Mouse (Mus musculus) layer of hippocampus, adult 9-11 months (tissue): Measurements from ENCODE around the gene Gstm6.
"Not testable (repeated sequence)": the region's sequence is repeated elsewhere in the genome, so short reads cannot be mapped to it uniquely, and the experiment has no call there.

Source experiments
- DNase-seq: peaks from one replicate; pipeline ENCODE4 v3.0.0; 2022

The Gstm6 gene

DNA sequence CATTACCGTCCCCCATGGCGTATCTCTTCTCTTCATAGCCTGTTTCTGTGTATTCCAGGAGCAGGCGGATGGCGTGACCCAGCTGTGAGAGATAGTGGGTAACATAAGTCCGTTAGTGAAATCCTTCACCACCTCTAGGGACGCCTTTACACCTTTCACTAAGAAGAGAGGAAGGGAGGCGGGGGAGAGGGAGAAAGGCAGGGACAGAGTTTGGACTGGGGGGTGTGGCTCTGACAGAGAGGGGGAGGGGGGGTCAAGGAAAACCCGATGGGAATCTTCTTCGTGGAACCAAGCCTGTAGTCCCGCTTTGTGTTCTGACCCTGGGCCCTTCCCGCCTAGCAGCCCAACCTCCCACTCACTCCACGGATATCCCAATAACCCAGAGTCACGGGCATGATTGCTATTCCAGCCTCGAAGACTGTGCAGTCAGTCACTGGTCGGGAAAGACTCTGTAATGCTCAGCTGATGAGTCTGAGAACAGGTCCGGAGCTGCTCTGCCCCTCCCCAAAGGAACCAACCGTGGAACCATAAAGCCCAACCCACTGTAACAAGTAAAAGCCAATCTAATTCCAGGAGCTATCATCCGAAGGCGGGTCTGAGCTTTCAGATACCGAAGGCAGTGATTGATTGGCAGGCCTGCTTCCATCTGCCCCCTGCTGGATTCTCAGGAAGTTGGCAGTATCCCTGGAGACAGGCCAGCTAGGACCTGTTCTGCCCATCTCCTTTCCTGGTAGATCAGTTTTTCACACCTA is at the start of gene Gstm6:
Gene Gstm6, minus strand, starts transcription at position 511 of the 752 bp plus-strand sequence.
- peak; percentile 81 for DNase-seq

DNA sequence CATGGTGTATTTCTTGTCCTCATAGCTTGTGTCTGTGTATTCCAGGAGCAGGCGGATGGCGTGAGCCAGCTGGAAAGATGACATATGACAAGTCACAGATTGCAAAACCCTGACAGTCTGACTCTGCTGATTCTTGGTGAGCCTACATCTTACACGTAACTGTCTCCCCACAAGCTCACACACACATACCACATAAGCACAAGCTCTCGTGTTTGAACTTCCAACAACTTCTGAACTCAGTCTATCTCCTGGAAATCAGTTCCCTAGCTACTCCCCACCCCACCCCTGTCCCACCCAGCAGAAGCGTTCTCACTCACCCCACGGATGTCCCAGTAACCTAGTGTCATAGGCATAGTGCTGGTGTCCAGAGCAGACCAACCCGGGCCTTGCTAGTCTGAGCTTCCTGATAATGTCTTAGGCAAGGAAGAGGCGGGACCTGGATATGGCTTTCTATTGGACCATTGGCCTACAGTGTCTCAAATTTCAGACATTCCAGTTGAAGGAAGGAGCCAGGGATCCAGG is 42.6 kb upstream of the Gstm6 start, which contains the start of gene Gstm2:
Gene Gstm2, minus strand, starts transcription at position 413 of the 522 bp plus-strand sequence.
- peak; percentile 38 for DNase-seq

DNA sequence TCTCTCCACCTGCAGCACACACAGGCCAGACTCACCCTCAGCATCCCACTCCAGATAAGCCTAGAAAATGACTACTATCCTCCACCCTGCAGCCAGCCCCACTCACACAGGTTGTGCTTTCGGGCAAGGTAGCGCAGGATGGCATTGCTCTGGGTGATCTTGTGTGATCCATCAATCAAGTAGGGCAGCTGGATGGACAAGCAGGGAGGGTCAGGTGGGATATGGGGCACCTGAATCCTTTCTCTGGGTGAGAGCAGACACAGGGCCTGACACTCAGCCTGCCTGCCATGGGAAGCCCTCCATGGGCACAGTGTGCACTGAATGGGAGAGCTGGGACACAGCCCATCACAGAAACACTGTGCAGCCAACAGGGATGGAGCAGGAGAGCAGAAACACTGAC is 41.6 kb upstream of the Gstm6 start:
- DNase-seq, result not testable (repeated sequence)

DNA sequence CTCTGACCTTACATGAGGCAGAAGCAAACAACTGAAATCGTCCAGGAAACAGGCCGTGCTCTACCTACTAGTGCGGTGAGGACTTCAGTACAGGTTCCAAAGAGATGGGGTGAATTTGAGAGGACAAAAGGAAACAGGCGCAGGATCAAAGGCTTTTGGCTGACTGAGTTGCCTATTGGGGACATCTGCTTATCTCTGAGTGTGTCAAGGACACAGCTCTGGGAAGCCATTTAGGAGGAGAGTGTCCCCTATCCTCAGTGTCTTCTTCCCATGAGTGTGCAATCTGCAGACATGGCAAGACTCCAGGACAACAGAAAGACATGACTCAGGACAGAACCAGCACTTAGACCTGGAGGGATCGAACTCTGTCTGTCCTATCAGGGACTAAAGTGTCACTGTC is 40.9 kb upstream of the Gstm6 start:
- no peak for DNase-seq

DNA sequence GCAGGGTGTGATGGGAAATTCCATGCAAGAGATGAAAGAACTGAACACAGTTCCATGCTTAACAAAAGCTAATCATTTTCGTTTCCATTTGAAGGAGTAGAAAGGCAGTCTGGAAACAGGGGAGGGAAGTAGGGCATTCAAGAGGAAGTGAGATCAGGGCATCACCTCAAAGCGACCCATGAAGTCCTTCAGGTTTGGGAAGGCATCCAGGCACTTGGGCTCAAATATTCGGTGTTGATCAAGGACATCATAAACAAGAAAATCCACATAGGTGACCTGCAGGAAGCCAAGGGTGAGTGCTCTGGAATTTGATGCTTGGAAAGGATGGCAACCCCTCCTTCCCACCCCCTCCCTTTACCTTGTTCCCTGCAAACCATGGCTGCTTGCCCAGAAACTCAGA is 40.2 kb upstream of the Gstm6 start:
- no peak for DNase-seq

DNA sequence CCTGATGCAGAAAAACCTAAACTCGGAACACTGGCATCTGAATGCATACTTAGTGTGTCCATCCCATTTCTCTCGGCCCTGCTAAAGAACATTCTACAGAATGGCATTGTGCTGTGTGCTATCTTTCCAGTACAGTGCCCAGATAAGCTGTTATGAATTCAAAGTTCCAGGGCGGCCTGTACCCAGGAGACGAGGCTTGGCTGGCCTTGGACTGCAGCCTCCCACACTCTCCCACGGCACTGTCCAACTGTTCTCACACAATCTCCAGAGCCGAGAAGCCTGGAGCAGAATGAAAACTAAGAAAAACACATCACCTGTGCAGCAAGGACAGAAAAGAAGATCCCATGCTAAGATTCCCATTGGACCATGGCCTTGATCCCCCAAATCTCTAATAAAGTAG is 39.2 kb upstream of the Gstm6 start:
- no peak for DNase-seq

DNA sequence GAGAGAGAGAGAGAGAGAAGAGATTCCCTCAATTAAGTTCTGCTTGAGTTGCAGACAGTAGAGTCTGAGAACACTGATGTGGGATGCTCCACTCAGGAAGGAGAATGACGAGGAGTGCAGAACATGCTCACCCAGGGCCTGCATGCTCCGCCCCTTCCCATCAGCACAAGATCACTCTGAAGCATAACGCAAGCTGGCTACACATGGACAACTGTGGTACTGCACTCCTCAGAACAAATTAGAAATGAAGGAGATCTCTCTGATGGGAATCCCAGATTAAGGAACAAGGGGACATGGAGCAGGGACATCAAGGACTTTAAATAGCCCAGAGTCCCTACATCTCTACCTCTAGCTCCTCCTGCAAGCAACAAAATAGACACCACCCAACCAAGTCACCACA is 37.7 kb upstream of the Gstm6 start:
- no peak for DNase-seq

DNA sequence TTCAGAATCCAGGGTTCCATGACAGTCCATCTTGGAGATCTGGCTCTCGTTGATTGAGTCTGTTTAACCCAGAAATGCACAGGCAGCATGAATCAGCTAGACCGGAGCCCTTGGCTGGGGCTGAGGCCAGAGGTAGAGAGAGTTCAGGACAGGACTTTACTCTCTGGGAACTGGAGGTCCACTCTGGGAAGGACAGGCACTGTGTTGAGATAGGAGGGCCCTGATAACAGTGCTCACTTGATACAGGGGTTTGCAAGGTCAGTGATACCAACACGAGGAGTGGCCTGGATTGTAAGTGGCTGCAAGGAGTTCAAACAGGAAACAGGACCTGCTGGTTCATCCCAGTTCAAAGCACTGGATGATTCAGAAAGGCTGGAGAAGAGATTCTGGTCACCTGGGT is 34.1 kb upstream of the Gstm6 start:
- DNase-seq, result no peak

DNA sequence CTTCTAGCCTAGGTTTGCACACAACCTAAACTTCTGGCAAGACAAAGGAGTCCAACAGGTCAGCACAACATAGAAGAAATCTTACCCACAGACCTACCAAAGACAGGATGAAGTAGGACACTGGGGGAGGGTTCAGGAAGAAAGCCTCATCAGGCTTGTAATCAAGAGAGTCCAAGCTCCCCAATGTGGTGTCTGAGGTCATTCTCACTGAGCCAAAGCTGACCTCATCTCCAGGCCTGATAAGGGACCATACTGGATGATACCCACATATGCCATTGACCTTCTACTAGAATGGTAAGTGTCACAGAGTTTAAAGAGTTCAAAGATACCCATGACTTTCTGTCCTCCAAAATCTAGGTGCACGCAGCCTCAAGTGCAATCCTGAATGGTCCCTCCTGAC is 30.7 kb upstream of the Gstm6 start:
- no peak for DNase-seq

DNA sequence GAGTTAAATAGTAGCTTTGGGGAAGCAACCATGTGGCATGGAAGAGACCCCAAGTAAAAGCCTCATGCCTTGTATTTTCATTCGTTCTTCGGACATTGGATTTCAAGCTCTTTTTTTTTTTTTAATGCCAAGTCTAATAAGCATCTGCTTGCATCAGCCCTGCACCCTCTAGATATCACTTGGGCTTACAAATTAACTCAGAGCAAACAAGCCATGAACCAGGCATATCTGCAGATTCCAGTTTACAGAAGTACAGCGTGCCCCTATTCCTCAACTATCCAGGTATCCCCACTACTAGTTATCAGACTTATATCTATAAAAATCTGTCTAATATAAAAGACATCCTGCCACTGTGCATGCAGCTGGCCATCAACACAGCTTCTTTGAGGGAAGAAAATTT is 28.5 kb upstream of the Gstm6 start:
- DNase-seq, result no peak

DNA sequence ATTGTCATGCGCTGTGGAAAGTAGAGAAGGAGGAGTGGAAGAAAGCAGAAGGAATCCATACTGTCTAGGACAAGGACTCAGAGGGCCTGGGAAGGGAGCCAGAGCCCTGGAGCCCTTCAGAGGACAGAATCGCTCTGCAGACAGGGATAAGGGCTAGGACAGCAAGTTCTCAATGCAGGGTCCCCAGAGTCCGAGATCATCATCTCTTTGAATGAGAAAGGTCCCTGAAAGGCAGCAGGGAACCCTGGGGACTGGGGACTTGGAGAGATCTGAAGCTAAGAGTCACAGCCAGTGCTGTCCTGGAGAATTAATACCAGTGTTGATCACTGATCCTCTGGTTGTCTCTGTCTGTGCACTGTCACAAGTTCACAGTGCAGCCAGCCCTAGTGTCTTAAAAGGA is 27.6 kb upstream of the Gstm6 start:
- not testable (repeated sequence) for DNase-seq

DNA sequence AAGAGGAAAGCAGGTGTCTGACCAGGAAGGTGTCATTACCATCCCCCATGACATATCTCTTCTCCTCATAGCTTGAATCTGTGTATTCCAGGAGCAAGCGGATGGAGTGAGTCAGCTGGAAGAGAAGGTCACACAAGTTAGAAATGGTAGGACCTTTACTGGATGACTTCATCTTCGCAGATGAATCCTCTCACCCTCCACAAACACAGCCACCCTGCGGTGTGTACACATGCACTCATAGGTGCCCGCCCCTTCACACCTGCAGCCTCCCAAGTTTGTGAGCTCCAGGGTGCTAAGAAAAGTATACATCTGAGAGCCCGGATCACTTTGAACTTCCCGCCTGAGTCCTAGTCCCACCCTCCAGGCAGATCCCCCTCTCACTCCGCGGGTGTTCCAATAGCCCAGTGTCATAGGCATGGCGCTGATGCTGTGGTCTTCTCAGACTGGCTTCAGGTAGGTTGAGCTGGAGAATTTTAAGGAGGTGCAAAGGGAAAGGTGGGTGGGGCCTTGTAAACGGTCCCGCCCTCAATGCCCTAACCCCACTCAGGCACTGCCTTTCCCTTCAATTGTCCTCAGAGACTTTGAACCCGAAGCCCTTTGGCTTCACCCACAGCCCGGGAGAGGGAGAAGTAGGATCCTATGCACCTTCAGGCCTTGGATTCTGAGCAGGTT is 25.3 kb upstream of the Gstm6 start, which contains the start of gene Gstm3:
Gene Gstm3, minus strand, starts transcription at position 560 of the 672 bp plus-strand sequence.
- DNase-seq, result no peak

DNA sequence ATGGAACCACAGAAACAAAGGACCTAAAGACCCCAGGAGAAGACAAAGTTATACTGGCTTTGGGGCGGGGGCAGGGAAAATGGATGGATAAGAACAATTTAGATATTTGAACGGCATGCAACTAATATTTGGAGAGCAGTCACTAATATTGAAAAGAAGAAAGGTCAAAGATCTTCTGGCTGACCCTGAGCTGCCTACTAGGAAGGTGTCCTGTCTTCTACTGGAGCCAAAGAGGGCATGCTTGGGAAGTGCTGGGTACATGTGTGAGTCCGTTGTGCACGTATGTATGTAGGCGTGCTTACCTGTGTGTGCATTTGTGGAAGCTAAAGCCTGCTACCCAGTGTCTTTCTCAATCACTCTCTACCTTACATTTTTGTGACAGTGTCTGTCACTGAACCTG is 23.1 kb upstream of the Gstm6 start:
- DNase-seq, result no peak

DNA sequence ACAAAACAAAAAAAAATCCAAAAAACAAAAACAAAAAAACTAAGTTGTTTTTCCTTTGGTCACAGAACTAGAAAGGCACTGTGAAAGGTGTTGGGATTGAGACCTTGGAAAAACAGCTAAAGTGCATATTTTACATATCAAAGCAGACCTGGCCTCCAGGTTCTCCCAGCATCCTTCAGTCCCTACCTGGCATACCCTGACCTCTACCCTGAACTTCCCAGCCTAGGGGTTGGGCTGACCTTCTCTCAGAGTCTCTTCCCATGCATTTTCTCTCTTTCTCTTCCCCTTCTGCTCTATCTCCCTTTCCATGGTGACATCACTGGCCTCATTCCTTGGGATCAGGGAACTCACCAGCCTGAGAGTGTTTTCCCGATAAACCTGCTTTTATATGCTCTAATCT is 22.0 kb upstream of the Gstm6 start:
- DNase-seq, result no peak

DNA sequence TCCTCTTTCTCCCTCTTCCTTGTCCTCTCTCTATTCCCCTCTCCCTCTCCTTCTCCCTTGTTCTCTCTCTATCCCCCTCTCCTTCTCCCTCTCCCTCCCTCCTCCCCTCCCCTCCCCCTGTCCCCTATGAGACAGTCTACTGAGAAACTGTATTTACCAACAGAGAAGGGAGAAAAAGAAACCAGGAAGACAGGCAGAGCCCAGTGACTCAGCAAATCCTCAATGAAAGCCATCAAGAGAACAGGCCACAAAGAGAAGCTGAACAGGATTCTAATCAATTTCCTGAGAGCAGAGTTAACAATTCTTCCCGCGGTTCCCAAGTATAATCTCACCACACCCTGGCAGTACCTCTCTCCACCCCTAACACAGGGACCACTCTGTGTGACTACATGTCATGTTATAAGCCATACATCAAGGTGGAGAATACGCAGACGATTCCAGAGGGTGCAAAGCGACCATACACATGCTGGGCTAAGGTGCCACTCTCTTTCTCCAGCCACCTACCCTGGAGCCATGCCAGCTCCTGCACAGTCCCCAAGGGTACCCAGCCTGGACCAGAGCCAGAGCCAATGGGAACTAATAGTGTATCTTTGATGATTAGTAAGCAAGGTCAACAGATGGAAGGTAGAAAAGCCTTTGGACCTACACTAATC is 21.2 kb upstream of the Gstm6 start:
- no peak for DNase-seq

DNA sequence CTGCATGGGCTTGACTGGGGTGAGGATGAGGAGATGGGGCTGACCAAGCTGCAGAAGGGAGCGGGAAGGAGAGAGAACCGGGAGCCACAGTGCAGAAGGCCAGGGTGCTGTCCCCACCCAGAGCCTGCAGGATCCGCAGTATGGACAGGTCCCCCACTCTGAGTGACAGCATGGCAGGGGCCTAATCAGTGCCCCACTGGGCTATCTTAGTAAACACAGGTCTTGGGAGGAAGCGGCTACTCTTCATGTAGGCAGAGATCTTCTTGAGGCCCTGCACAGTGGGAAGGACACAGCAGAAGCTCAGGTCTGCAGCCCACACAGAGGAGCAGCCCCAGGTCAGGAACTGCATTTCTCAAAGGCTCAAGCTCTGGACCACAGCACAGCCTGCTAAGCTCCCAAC is 20.5 kb upstream of the Gstm6 start:
- DNase-seq, result no peak

DNA sequence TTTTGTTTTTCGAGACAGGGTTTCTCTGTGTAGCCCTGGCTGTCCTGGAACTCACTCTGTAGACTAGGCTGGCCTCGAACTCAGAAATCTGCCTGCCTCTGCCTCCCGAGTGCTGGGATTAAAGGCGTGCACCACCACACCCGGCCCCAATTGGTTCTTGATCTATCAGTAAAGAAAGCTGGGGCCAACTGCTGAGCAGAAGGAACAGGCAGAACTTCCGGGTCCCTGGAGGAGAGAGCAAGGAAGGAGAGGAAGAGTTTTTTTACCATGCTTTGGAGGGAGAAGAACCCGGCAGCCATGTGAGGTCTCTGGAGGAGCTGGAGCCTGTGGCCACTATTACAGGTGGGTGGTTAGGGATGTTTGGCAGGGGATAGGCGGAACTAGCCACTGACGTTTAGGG is 11.7 kb upstream of the Gstm6 start:
- not testable (repeated sequence) for DNase-seq

DNA sequence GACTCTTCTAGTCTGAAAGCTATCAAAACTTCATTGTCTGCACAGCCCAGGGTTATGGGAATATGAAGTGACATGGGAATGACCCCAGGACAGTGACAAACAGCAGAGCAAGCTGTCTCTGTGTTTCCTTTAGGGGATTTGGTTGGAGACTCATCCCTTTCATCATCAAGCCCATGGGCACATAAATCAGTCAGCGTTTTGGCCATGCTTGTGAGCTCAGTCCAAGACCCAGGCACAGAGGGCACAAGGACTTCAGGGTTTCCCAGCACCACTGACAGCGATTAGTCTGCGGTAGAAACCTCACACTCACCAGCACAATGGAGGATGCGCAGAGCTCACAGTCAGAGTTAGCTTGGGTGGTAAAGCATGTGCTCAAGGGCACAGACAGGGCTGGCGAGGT is 10.4 kb upstream of the Gstm6 start:
- no peak for DNase-seq

DNA sequence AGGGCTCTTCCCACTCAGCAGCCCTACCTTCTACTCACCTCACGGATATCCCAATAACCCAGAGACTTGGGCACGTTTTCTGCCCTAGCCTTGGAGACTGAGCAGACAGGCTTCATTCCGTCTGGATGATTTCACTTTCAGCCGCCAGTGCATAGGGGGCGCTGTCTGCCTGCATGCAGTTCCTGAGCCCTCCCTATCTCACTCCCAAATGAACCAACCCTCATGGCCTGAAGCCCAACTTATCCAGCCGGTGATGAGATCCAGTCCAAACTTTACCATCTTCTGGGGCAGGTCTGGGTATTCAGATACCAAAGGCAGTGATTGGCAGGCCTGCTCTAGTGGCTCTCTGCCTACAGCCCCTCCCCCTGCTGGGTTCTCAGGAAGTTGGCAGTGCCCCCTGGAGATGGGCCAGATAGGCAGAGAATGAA is 9.8 kb upstream of the Gstm6 start:
- DNase-seq, result peak; percentile 65

DNA sequence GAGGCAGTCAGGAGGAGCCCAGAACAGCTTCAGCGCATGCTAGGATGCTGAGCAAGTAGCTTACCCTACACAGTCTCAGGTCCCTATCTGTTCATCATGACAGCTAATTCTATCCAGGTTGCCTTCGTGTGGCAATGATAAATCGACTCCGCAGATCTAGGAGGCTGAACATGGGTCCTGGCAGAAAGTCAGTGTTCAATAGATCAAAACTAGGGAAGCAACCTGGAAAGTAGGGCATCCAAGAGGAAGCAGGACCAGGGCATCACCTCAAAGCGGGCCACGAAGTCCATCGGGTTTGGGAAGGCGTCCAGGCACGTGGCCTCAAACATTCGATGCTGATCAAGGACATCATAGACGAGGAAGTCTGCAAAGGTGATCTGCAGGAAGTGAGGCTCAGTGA is 7.0 kb upstream of the Gstm6 start:
- no peak for DNase-seq

DNA sequence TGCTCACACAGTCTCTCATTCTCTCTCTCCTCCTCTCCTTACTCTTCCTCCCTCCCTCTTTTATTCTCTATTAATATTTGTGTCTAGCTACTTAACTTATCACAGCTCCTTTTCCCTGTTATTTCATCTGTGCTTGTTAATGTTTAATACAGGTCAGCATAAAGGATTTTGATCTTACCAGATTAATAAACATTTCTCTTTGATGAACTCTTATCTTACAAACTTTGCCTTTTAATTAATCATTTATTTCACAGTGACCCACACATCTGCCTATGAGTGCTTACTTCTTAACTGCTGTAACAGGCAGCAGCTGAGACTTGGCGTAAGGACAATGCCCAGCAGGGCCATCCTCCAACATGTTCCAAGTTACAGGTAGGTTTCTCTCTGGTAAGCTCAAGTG is 5.9 kb upstream of the Gstm6 start:
- not testable (repeated sequence) for DNase-seq

DNA sequence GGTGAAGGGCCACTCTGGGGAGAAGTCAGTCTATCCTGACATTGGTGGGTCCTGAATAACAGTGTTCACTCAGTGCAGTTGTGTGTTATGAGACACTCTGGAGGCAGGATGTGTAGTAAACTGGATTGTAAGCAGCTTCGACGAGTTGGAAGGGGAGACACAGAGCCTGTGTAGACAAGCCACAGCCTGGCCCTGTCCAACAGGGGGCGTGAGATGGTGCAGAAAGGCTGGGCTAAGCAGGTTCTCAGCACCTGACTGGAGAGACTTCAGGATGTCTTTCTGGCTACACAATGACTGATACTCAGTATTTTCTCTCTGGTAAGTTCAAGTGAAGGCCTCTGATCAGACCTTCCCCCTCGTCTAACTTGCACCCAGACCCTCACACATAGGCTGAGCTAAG is 2.2 kb upstream of the Gstm6 start:
- DNase-seq, result no peak

DNA sequence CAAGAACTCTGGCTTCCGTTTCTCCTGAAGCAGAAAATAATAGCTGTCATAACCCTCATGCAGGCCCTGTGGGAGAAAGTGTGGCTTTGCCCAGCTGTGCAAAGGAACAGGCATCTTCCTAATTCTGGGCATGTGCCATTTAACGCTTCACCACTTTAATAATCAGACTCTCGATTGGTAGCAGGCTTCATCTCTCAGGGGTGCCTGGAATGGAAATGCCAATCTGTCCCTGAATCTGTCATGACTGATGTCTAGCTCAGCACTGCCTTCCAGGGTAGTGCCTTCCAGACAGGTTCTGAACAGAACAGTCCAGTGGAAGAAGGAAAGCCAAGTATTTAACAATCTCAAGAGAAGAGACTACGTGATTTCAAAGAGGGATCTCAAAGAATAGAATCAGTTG is 2.3 kb downstream of the Gstm6 start:
- DNase-seq, result peak; percentile 29

DNA sequence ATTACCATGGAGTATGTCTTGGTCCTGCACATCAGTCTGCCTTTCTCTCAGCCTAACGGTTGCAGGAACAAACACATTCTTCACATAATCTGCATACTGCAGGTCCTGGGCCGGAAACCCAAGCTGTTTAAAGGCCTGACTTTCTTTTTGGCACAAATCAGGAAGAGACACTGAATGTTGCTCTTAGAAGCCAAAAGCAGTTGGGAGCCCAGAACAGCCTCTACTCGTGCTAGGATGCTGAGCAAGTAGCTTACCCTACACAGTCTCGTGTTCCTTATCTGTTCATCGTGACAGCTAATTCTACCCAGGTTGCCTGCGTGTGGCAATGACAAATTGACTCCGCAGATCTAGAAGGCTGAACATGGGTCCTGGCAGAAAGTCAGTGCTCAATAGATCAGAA is 3.0 kb downstream of the Gstm6 start:
- peak; percentile 34 for DNase-seq
